Mouse (Mus musculus): ENCODE data around the gene Ppia.
"Not testable (repeated sequence)": the region's sequence is repeated elsewhere in the genome, so short reads cannot be mapped to it uniquely, and the experiment has no call there.

Gene Ppia

GRCm38 (mm10) chr11:6414751-6415550, at the start of gene Ppia:
Gene Ppia, plus strand, starts transcription at chr11:6415443.
- no peak for DNase-seq

- peak; percentile 75 to 78 for DNase-seq
Measured at GRCm38 (mm10) chr11:6365885-6366284, 49.4 kb upstream of the Ppia start.

GRCm38 (mm10) chr11:6366434-6366833, 48.8 kb upstream of the Ppia start:
- DNase-seq, result no peak

GRCm38 (mm10) chr11:6367156-6367555, 48.1 kb upstream of the Ppia start:
- DNase-seq, result no peak

- not testable (repeated sequence) for DNase-seq
Measured at GRCm38 (mm10) chr11:6367986-6368385, 47.3 kb upstream of the Ppia start.

- DNase-seq, result no peak
Measured at GRCm38 (mm10) chr11:6371376-6372155, 43.7 kb upstream of the Ppia start.

GRCm38 (mm10) chr11:6372784-6373183, 42.5 kb upstream of the Ppia start:
- DNase-seq, result no peak

GRCm38 (mm10) chr11:6380916-6381315, 34.3 kb upstream of the Ppia start:
- DNase-seq, result no peak

- DNase-seq, result no peak
Measured at GRCm38 (mm10) chr11:6388126-6388725, 27.0 kb upstream of the Ppia start.

GRCm38 (mm10) chr11:6388726-6389413, 26.4 kb upstream of the Ppia start, which contains the start of gene Zmiz2:
Gene Zmiz2, plus strand, starts transcription at chr11:6389074.
- DNase-seq, result peak; percentile 94 to 95

GRCm38 (mm10) chr11:6389483-6389921, 25.7 kb upstream of the Ppia start:
- no peak for DNase-seq

- no peak for DNase-seq
Measured at GRCm38 (mm10) chr11:6390376-6391053, 24.7 kb upstream of the Ppia start.

GRCm38 (mm10) chr11:6391516-6392276, 23.5 kb upstream of the Ppia start:
- no peak for DNase-seq

- DNase-seq, result no peak
Measured at GRCm38 (mm10) chr11:6392857-6393256, 22.4 kb upstream of the Ppia start.

- no peak for DNase-seq
Measured at GRCm38 (mm10) chr11:6393866-6394265, 21.4 kb upstream of the Ppia start.

- DNase-seq, result no peak
Measured at GRCm38 (mm10) chr11:6395565-6395964, 19.7 kb upstream of the Ppia start.

- no peak for DNase-seq
Measured at GRCm38 (mm10) chr11:6398141-6398540, 17.1 kb upstream of the Ppia start.

- DNase-seq, result peak; percentile 63 to 81
Measured at GRCm38 (mm10) chr11:6402515-6403510, 12.4 kb upstream of the Ppia start.

GRCm38 (mm10) chr11:6403830-6404405, 11.3 kb upstream of the Ppia start:
- no peak for DNase-seq
